In the genomic region with DNA sequence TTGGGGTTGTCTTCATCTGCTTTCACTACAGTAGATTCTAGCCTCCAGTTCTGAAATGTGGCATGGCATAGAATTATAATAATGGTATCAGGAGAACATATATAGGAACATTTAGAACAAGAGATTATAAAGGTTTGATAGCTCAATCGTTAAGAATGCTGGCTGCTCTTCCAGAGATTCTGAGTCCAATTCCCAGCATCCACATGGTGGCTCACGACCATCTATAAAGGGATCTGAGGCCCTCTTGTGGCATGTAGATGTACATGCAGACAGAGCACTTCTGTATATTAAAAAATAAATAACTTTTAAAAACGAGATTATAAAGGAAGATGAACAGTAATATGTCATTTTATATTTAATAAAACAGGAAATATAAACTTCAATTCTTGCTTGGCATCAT, we compare ENCODE assay signal across 10 mouse cellular contexts. TPM values are rescaled to one million over a fixed set of nuclear protein-coding genes. Genes with fewer than 3 reads are reported as not detected.
DNase-seq lines count a peak whose midpoint lies in the region; ATAC-seq and TF ChIP-seq lines count a peak whose summit lies in the region.
"Had no signal": no experiment of that assay in that cellular context is flagged by ENCODE, and none has a peak within 500 bp of the region (broad histone marks: within the 10 kb centered on the region; RNA-seq: fewer than 3 reads in every experiment).

No protein-coding gene starts in this region.

- no peaks in the 10 kb centered on the region for H3K9me3 ChIP-seq in kidney, postnatal 0 days (replicated peaks; ENCODE audit: low read length)
- no peaks in the 10 kb centered on the region for H3K9me3 ChIP-seq in CH12.LX (replicated peaks; ENCODE audit: low read length)

- WGBS in kidney, postnatal 0 days, result 54% methylated on average over 3 of the region's 3 CpGs

- no peaks in the 10 kb centered on the region; the same call in 1 of the 2 replicates for H3K79me2 ChIP-seq in CH12.LX (replicated peaks; ENCODE audit: control insufficient read depth, extremely low read depth, insufficient read depth, poor library complexity, severe bottlenecking)

- H3K4me2 ChIP-seq in kidney, postnatal 0 days (ENCODE audit: low read length), result no peak overlapping the region
- H3K4me2 ChIP-seq in CH12.LX (ENCODE audit: insufficient read depth, low read depth, poor library complexity, severe bottlenecking), result no peak overlapping the region

- H3K9ac ChIP-seq in kidney, postnatal 0 days (ENCODE audit: low read depth, low read length), result no peak overlapping the region
- no peak overlapping the region for H3K9ac ChIP-seq in CH12.LX (ENCODE audit: insufficient read depth, low read depth)

- no peaks in the 10 kb centered on the region for H3K4me1 ChIP-seq in kidney, postnatal 0 days (replicated peaks; ENCODE audit: insufficient read depth, low read length)
- peaks cover 2 to 9% of the 10 kb centered on the region in 2 experiments; a peak in 1 of 4 replicates for H3K4me1 ChIP-seq in CH12.LX (ENCODE audit: control insufficient read depth in 1 of 2, insufficient read depth in 2 of 2)

- no peak for ATAC-seq in kidney, postnatal 0 days (replicated peaks; ENCODE audit: low FRiP score, low read depth)
- ATAC-seq in erythroblast, adult 5-6 weeks (replicated peaks; ENCODE audit: low FRiP score, poor library complexity, severe bottlenecking), result peak; percentile 72
- ATAC-seq: forebrain, embryonic 16.5 days had no signal

- no peak for DNase-seq in kidney, postnatal 0 days (ENCODE audit: low spot score)
- DNase-seq in kidney, postnatal 36 days, result no peak
- DNase-seq in 416B (ENCODE audit: low read depth), result peak; percentile 71
- peak; percentile 31 for DNase-seq in CH12.LX (ENCODE audit: extremely low read depth)
- no peak for DNase-seq in spleen, postnatal 14 days (ENCODE audit: low spot score in 2 of 2)
- no peak for DNase-seq in thymus, postnatal 14 days
- DNase-seq in kidney, postnatal 25 days, result no peak

- H3K27ac ChIP-seq in kidney, postnatal 0 days, result no peak overlapping the region
- H3K27ac ChIP-seq in CH12.LX (ENCODE audit: insufficient read depth, low read depth), result no peak overlapping the region

- no peak for TF ChIP-seq EP300 in CH12.LX (IDR thresholded peaks at IDR 0.05; ENCODE audit: low read length)

- no peaks in the 10 kb centered on the region for H3K27me3 ChIP-seq in kidney, postnatal 0 days (ENCODE audit: insufficient read depth, low read length)
- H3K27me3 ChIP-seq in CH12.LX (replicated peaks), result no peaks in the 10 kb centered on the region
- H3K27me3 ChIP-seq: megakaryocyte, embryonic 14.5 days had no signal

- peak; percentile 85 for TF ChIP-seq RAD21 in CH12.LX (IDR thresholded peaks at IDR 0.05; ENCODE audit: low read depth, low read length)

- TF ChIP-seq CTCF in kidney, postnatal 0 days (IDR thresholded peaks at IDR 0.05; ENCODE audit: low read depth), result peak; percentile 59
- TF ChIP-seq CTCF in CH12.LX (conservative IDR thresholded peaks at IDR 0.05 in 1 of 2, IDR thresholded peaks at IDR 0.05 in 1 of 2; ENCODE audit: low read depth in 2 of 2, low read length in 2 of 2), result peak; percentile 29 to 88; a peak in 2 of 4 replicates

- TF ChIP-seq POLR2A in CH12.LX (IDR thresholded peaks at IDR 0.05; ENCODE audit: low read depth, low read length), result no peak

- dilution Hi-C loops in CH12.LX (cut with MboI; ENCODE audit: extremely low pct_ligation_motif_present, extremely low pct_unique_long_range_greater_than_20kb, low sequenced_read_pairs), result no loop called here

- no peaks in the 10 kb centered on the region for H3K36me3 ChIP-seq in kidney, postnatal 0 days (ENCODE audit: insufficient read depth, low read length)
- H3K36me3 ChIP-seq in CH12.LX (replicated peaks in 1 of 2; ENCODE audit: control insufficient read depth in 1 of 2, insufficient read depth in 1 of 2, low read length in 1 of 2), result peaks cover 0 to 27% of the 10 kb centered on the region in 2 experiments

- in situ Hi-C loops in CH12.LX (cut with MboI; ENCODE audit: low pct_ligation_motif_present, low pct_unique_long_range_greater_than_20kb, low sequenced_read_pairs), result loop anchor here (10.0 kb wide), 1 partner anchor 71 kb away; no protein-coding TSS in a partner anchor

- H3K4me3 ChIP-seq in kidney, postnatal 0 days (replicated peaks; ENCODE audit: low read depth, low read length), result no peak overlapping the region
- no peak overlapping the region for H3K4me3 ChIP-seq in CH12.LX (replicated peaks in 1 of 3; ENCODE audit: low read depth in 2 of 3, low read length in 2 of 3, poor library complexity in 1 of 3)
- H3K4me3 ChIP-seq: megakaryocyte, embryonic 14.5 days had no signal

TF ChIP-seq in CH12.LX, 34 proteins besides CTCF, POLR2A, EP300 and RAD21:
- TF ChIP-seq MYC (IDR thresholded peaks at IDR 0.05; ENCODE audit: low read depth, low read length), result peak; percentile 94
- TF ChIP-seq JUN (IDR thresholded peaks at IDR 0.05; ENCODE audit: insufficient read depth, low read depth, low read length), result no peak
- no peak for TF ChIP-seq MEF2A (IDR thresholded peaks at IDR 0.05; ENCODE audit: borderline replicate concordance, low read depth, low read length)
- no peak for TF ChIP-seq UBTF (IDR thresholded peaks at IDR 0.05; ENCODE audit: low read depth, low read length)
- TF ChIP-seq SIN3A (IDR thresholded peaks at IDR 0.05; ENCODE audit: low read length), result no peak; the same call in 1 of the 2 replicates
- TF ChIP-seq ZNF384 (IDR thresholded peaks at IDR 0.05; ENCODE audit: low read depth, low read length), result no peak
- 0 out of 2 replicates have a peak, but pooled peaks have one; percentile 25 for TF ChIP-seq IRF4 (IDR thresholded peaks at IDR 0.05; ENCODE audit: low read depth, low read length)
- TF ChIP-seq BHLHE40 (IDR thresholded peaks at IDR 0.05; ENCODE audit: low read depth, low read length), result no peak
- peak; percentile 51 for TF ChIP-seq ZC3H11A (IDR thresholded peaks at IDR 0.05; ENCODE audit: low read depth, low read length)
- no peak for TF ChIP-seq TBP (conservative IDR thresholded peaks at IDR 0.05; ENCODE audit: low read depth, low read length)
- TF ChIP-seq ZKSCAN1 (IDR thresholded peaks at IDR 0.05; ENCODE audit: borderline replicate concordance, low read depth, low read length), result no peak
- TF ChIP-seq CHD1 (IDR thresholded peaks at IDR 0.05; ENCODE audit: low read depth, low read length), result no peak
- peak; percentile 48; the same call in 1 of the 2 replicates for TF ChIP-seq MAX (IDR thresholded peaks at IDR 0.05; ENCODE audit: low read length)
- TF ChIP-seq MXI1 (IDR thresholded peaks at IDR 0.05; ENCODE audit: low read depth, low read length), result peak; percentile 43; the same call in 1 of the 2 replicates
- no peak for TF ChIP-seq MAFK (IDR thresholded peaks at IDR 0.05; ENCODE audit: insufficient replicate concordance, low read length)
- no peak for TF ChIP-seq CHD2 (IDR thresholded peaks at IDR 0.05; ENCODE audit: low read length)
- no peak for TF ChIP-seq ETS1 (conservative IDR thresholded peaks at IDR 0.05; ENCODE audit: low read depth, low read length)
- 0 out of 2 replicates have a peak, but pooled peaks have one; percentile 11 for TF ChIP-seq ELF1 (IDR thresholded peaks at IDR 0.05; ENCODE audit: low read depth, low read length)
- TF ChIP-seq POLR2AphosphoS2 (IDR thresholded peaks at IDR 0.05; ENCODE audit: low read depth, low read length), result no peak
- TF ChIP-seq NRF1 (IDR thresholded peaks at IDR 0.05; ENCODE audit: low read depth, low read length), result no peak
- no peak for TF ChIP-seq PAX5 (IDR thresholded peaks at IDR 0.05; ENCODE audit: low read length)
- TF ChIP-seq JUND (conservative IDR thresholded peaks at IDR 0.05; ENCODE audit: low read depth, low read length), result no peak
- no peak for TF ChIP-seq GABPA (IDR thresholded peaks at IDR 0.05; ENCODE audit: insufficient replicate concordance, low read depth, low read length)
- TF ChIP-seq E2F4 (IDR thresholded peaks at IDR 0.05; ENCODE audit: insufficient replicate concordance, low read depth, low read length), result 0 out of 2 replicates have a peak, but pooled peaks have one; percentile 32
- no peak for TF ChIP-seq USF2 (conservative IDR thresholded peaks at IDR 0.05; ENCODE audit: low read depth, low read length)
- no peak for TF ChIP-seq ZMIZ1 (IDR thresholded peaks at IDR 0.05; ENCODE audit: low read depth, low read length)
- TF ChIP-seq NELFE (IDR thresholded peaks at IDR 0.05; ENCODE audit: low read depth, low read length), result no peak
- TF ChIP-seq MAZ (IDR thresholded peaks at IDR 0.05; ENCODE audit: low read depth, low read length), result no peak
- TF ChIP-seq KAT2A (IDR thresholded peaks at IDR 0.05; ENCODE audit: insufficient replicate concordance, low read length), result no peak
- peak; percentile 90 for TF ChIP-seq SMC3 (IDR thresholded peaks at IDR 0.05; ENCODE audit: low read depth, low read length)
- TF ChIP-seq HCFC1 (IDR thresholded peaks at IDR 0.05; ENCODE audit: low read depth, low read length), result no peak
- no peak for TF ChIP-seq USF1 (IDR thresholded peaks at IDR 0.05; ENCODE audit: low read depth, low read length)

RNA-seq across cellular contexts. Expression of gene Prcp, which starts 19.2 kb away (rescaled TPM):
- polyA plus RNA-seq in kidney, postnatal 0 days (2015; fragmentation: Nextera tagmentation; extraction: Ambion mirVana), result 21.9 and 24.6 TPM in 2 replicates
- total RNA-seq in CH12.LX (2012; rRNA removed), result 19.7 and 20.1 TPM in 2 replicates
- total RNA-seq in CH12.LX (2014; rRNA removed), result 26.6 and 28.9 TPM in 2 replicates
- polyA plus RNA-seq in CH12.LX (2012; ENCODE audit: insufficient read length, low read depth), result 24.3 and 27.8 TPM in 2 replicates
- 37.5 and 37.6 TPM in 2 replicates for total RNA-seq in erythroblast, adult 5-6 weeks (2015; ENCODE audit: low replicate concordance)
- 9.6 and 22.8 TPM in 2 replicates for total RNA-seq in erythroblast, adult 5-6 weeks (2017; ENCODE audit: low replicate concordance)

RNA-seq across cellular contexts. Expression of gene Ddias, which starts 19.4 kb away (rescaled TPM):
- polyA plus RNA-seq in kidney, postnatal 0 days (2015; fragmentation: Nextera tagmentation; extraction: Ambion mirVana), result 6.2 and 7.2 TPM in 2 replicates
- 17.5 and 18.2 TPM in 2 replicates for total RNA-seq in CH12.LX (2012; rRNA removed)
- 38.0 and 38.6 TPM in 2 replicates for total RNA-seq in CH12.LX (2014; rRNA removed)
- polyA plus RNA-seq in CH12.LX (2012; ENCODE audit: insufficient read length, low read depth), result 23.1 and 24.0 TPM in 2 replicates
- 6.7 and 9.4 TPM in 2 replicates for total RNA-seq in erythroblast, adult 5-6 weeks (2015; ENCODE audit: low replicate concordance)
- 7.6 and 10.9 TPM in 2 replicates for total RNA-seq in erythroblast, adult 5-6 weeks (2017; ENCODE audit: low replicate concordance)

Comparison
In these comparisons a context has a peak if more than half of its experiments do, and no peak if none do; other contexts are left out.
1. DNase-seq: peak in 416B (single experiment) and CH12.LX (single experiment); none in kidney, postnatal 0 days (single experiment), kidney, postnatal 36 days (0 of 2), spleen, postnatal 14 days (0 of 2), thymus, postnatal 14 days (single experiment) and kidney, postnatal 25 days (0 of 2).